Mouse (Mus musculus): Measurements from ENCODE around the gene 1700129C05Rik.

The 1700129C05Rik gene

DNA sequence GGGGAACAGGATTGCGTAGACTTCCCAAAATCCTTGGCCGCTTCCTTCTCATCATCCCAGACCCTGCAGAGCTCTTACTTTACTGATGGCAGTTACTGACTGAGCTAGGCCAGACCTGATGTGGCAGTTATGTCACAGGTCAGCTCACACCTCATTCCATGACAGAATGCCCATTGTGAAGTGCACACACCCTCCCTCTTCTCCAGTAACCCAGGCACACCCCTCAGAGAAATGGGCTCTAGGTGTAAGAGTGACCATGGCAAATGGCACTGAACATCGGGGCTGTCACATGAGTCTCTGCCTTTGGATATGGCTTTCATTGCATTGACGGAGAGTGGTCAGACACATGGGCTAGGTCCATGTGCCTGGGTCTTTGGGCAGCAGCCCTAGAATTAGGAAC lies at the start of gene 1700129C05Rik:
TSS of gene 1700129C05Rik (minus strand) at position 101 of the 400 bp plus-strand sequence.
- no peak for DNase-seq (ENCODE audit: low spot score in 2 of 2)

- DNase-seq (ENCODE audit: low spot score in 2 of 2): no peak
These were observed 43.4 kb upstream of the 1700129C05Rik start for GRCm38 (mm10) chr14:59186121-59186520.

- DNase-seq (ENCODE audit: low spot score in 2 of 2): no peak
These were observed 42.8 kb upstream of the 1700129C05Rik start for GRCm38 (mm10) chr14:59185514-59185913.

DNA sequence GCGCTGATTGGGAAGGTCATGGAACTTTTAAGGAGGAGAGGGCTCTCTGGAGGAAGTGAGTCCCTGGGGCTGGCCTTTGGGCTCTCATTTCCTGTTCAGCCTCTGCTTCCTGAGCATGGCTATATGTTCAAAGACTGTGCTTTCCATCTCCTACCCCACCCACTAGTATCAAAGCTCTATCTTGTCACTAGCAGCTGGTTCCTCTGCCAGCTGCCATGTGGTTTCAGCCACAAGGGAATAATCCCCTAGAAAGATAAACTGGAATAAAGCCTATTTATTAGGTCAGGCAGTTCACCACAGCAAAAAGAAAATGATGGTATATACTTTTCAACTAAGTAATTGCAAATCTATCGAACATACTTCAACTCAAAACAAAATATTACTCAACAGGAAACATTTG lies 40.0 kb upstream of the 1700129C05Rik start:
- no peak for DNase-seq (ENCODE audit: low spot score in 2 of 2)

DNA sequence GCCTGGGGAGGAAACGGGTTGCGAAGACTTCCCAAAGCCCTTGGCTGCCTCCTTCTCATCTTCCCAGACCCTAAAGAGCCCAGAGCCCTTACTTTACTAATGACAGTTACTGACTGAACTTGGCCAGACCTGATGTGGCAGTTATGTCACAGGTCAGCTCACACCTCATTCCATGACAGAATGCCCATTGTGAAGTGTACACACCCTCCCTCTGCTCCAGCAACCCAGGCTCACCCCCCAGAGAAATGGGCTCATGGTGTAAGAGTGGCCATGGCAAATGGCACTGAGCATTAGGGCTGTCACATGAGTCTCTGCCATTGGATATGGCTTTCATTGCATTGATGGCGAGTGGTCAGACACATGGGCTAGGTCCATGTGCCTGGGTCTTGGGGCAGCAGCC lies 36.0 kb upstream of the 1700129C05Rik start, which contains the start of gene Gm5142:
TSS of gene Gm5142 (minus strand) at position 101 of the 400 bp plus-strand sequence.
- no peak for DNase-seq (ENCODE audit: low spot score in 2 of 2)

- DNase-seq (ENCODE audit: low spot score in 2 of 2): no peak
These were observed 14.5 kb upstream of the 1700129C05Rik start for GRCm38 (mm10) chr14:59157016-59157698.

- DNase-seq (ENCODE audit: low spot score in 2 of 2): no peak
These were observed 12.9 kb upstream of the 1700129C05Rik start for GRCm38 (mm10) chr14:59155589-59155988.

DNA sequence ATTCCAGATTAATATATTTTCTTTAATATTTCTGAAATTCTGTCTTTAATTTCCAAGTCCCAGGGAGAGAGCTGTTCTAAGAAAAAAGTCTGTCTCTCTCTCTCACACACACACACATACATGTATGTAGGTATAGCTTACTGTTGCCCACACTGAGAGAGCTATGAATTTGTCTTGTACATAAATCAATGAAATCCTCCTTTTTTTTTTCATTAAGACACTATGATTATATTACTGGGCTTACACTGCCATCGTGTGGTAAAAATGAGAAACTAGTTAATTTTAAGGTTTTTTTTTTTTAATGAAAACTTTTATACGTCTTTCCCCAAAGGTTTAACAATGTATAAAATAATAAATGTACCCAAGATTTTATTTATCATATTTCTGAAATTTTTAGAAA lies 28.4 kb downstream of the 1700129C05Rik start:
- DNase-seq (ENCODE audit: low spot score in 2 of 2): no peak

DNA sequence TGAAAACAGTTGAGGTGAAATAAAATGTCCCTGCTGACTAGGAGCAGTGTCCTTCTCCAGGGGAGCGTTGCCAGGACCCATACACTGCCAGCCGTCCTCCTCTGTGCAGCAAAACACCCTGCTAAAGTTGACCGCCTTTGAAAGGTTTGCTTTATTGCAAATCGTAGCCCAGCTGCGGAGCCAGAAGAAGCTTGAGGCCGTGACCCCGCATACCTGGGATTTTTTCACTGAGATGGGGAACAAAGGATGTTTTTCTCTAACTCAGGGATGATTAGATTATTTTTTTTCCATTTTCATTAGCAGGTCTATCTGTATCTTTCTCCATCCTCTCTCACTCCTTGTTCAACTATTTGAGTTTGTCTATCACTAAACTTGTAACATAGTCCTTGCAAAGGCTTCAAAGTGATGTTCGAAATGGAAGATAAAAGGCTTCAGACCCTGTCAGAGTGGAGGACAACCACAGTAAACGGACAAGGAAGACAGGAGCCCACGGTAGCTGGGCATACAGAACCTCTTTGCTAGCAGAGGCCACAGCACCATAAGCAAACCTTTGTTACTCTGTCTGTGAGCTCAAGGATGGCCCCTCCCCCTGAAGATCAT lies 38.6 kb downstream of the 1700129C05Rik start:
- no peak for DNase-seq (ENCODE audit: low spot score in 2 of 2)

DNA sequence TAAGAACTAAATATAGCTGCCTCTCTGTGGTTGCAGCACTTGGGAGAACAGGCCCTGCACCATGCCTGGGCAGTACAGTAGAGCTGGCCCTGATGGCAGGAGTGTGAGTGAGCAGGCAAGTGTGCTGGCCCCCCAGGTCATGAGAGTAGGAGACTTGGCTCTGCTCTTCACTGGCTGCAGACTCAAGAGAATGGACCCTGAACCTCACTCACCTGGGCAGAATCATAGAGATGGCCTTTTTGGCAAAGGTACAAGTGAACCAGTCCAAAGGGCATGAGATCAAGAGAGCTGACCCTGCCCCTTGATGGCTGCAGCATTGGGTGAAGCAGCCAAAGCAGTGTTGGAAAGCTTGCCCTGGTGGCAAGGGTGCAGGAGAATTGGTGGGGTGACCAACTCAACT lies 49.1 kb downstream of the 1700129C05Rik start:
- no peak for DNase-seq (ENCODE audit: low spot score in 2 of 2)

DNA sequence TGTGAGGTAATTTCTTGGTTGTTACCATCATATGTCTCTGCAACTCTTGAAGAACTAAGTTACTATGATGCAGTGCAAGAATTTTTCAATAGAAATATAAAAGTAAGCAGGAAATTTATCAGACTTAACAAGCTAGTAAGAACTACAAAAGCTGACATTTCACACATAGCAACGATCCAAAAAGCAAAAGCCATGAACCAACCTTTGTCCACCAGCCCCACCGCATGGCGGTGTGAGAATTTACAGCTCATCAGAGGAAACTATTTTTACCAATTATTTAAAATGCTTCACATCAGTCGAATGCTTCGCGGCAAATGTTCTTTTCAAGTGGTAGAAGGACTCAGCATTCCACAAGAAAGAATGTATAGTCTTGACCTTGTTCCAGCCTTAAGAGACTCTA lies 58.3 kb downstream of the 1700129C05Rik start:
- peak in 1 of 2 experiments; percentile 15 for DNase-seq (ENCODE audit: low spot score in 2 of 2)
